Mouse (Mus musculus) lung, adult 2 months (tissue): Measurements from ENCODE around the gene Qdpr.

Source experiments
- CTCF ChIP-seq: fragments of 200-500 bp; IDR thresholded peaks from 2 replicates; pipeline ENCODE4 v1.5.1; 2011; ENCODE audit warnings: mild to moderate bottlenecking, low read length, control low read depth; ENCODE audit not compliant: insufficient read depth
- POLR2A ChIP-seq: fragments of 200-500 bp; IDR thresholded peaks from 2 replicates; pipeline ENCODE4 v1.6.1; 2011; ENCODE audit warnings: low read depth, mild to moderate bottlenecking, control low read depth, low read length, borderline replicate concordance; ENCODE audit errors: extremely low read depth

DNA sequence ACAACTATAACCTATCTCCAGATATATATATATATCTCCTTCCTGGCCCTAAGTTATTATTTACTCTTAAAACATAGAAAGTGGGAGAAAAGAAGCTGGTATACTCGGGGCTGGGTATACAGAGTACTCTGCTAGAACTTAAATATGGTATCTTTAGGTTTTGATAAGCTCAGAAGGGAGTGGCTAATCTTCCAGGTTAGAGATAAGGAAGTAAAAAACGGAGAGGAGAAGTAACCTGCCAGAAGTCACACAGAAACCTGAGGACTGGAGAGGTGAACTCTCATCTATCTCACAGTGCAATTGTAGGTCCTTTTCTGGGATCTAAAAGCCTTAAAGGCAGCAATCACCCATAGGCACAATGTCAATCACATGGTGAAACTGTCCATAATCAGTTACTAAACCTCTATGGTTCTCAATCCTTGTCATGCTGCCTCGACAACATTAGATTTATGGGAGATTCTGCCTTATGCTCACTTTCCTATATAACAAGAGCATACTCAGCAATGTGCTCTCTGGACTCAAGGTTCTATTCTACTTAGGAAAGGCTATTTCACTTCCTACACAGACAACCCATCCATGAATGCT lies 32.1 kb downstream of the Qdpr start:
- TF ChIP-seq CTCF: no peak
- TF ChIP-seq POLR2A: no peak
